Mouse (Mus musculus): ENCODE data around the gene Pde8b. TPM values are rescaled to one million over a fixed set of nuclear protein-coding genes. Genes with fewer than 3 reads are reported as not detected.
A peak's percentile ranks its signal among the peaks of the same experiment; 100 is the strongest.
"Not testable (repeated sequence)": the region's sequence is repeated elsewhere in the genome, so short reads cannot be mapped to it uniquely, and the experiment has no call there.

Gene Pde8b
- polyA plus RNA-seq, 1 experiment, result 46.6 TPM

- peak; percentile 17 to 40 for DNase-seq (ENCODE audit: extremely low spot score in 1 of 2, low spot score in 1 of 2)
Observed at GRCm38 (mm10) chr13:95222569-95223426, 27.3 kb downstream of the Pde8b start.

- DNase-seq (ENCODE audit: extremely low spot score in 1 of 2, low spot score in 1 of 2), result peak in 1 of 2 experiments; percentile 45
Observed at GRCm38 (mm10) chr13:95221882-95222568, 28.1 kb downstream of the Pde8b start.

GRCm38 (mm10) chr13:95215661-95216170 is 34.4 kb downstream of the Pde8b start:
- DNase-seq (ENCODE audit: extremely low spot score in 1 of 2, low spot score in 1 of 2), result not testable (repeated sequence)

- no peak for DNase-seq (ENCODE audit: extremely low spot score in 1 of 2, low spot score in 1 of 2)
Observed at GRCm38 (mm10) chr13:95212320-95212719, 37.8 kb downstream of the Pde8b start.

- not testable (repeated sequence) for DNase-seq (ENCODE audit: extremely low spot score in 1 of 2, low spot score in 1 of 2)
Observed at GRCm38 (mm10) chr13:95207301-95207700, 42.8 kb downstream of the Pde8b start.

GRCm38 (mm10) chr13:95202151-95202758 is 47.9 kb downstream of the Pde8b start:
- peak in 1 of 2 experiments; percentile 48 for DNase-seq (ENCODE audit: extremely low spot score in 1 of 2, low spot score in 1 of 2)

GRCm38 (mm10) chr13:95200817-95201216 is 49.3 kb downstream of the Pde8b start:
- peak in 1 of 2 experiments; percentile 28 for DNase-seq (ENCODE audit: extremely low spot score in 1 of 2, low spot score in 1 of 2)

- no peak for DNase-seq (ENCODE audit: extremely low spot score in 1 of 2, low spot score in 1 of 2)
Observed at GRCm38 (mm10) chr13:95200036-95200435, 50.1 kb downstream of the Pde8b start.

- DNase-seq (ENCODE audit: extremely low spot score in 1 of 2, low spot score in 1 of 2), result peak in 1 of 2 experiments; percentile 38
Observed at GRCm38 (mm10) chr13:95196106-95196705, 53.9 kb downstream of the Pde8b start.

GRCm38 (mm10) chr13:95191951-95192350 is 58.2 kb downstream of the Pde8b start:
- no peak for DNase-seq (ENCODE audit: extremely low spot score in 1 of 2, low spot score in 1 of 2)

- no peak for DNase-seq (ENCODE audit: extremely low spot score in 1 of 2, low spot score in 1 of 2)
Observed at GRCm38 (mm10) chr13:95189111-95189510, 61.0 kb downstream of the Pde8b start.

GRCm38 (mm10) chr13:95187153-95187665 is 62.9 kb downstream of the Pde8b start:
- no peak for DNase-seq (ENCODE audit: extremely low spot score in 1 of 2, low spot score in 1 of 2)

GRCm38 (mm10) chr13:95186741-95187035 is 63.4 kb downstream of the Pde8b start:
- DNase-seq (ENCODE audit: extremely low spot score in 1 of 2, low spot score in 1 of 2), result no peak

GRCm38 (mm10) chr13:95185891-95186740 is 64.0 kb downstream of the Pde8b start:
- no peak for DNase-seq (ENCODE audit: extremely low spot score in 1 of 2, low spot score in 1 of 2)

- DNase-seq (ENCODE audit: extremely low spot score in 1 of 2, low spot score in 1 of 2), result no peak
Observed at GRCm38 (mm10) chr13:95183686-95184085, 66.5 kb downstream of the Pde8b start.

GRCm38 (mm10) chr13:95180208-95180607 is 69.9 kb downstream of the Pde8b start:
- no peak for DNase-seq (ENCODE audit: extremely low spot score in 1 of 2, low spot score in 1 of 2)

GRCm38 (mm10) chr13:95177326-95177725 is 72.8 kb downstream of the Pde8b start:
- peak in 1 of 2 experiments; percentile 53 for DNase-seq (ENCODE audit: extremely low spot score in 1 of 2, low spot score in 1 of 2)

- no peak for DNase-seq (ENCODE audit: extremely low spot score in 1 of 2, low spot score in 1 of 2)
Observed at GRCm38 (mm10) chr13:95176399-95176798, 73.7 kb downstream of the Pde8b start.

- DNase-seq (ENCODE audit: extremely low spot score in 1 of 2, low spot score in 1 of 2), result peak in 1 of 2 experiments; percentile 54
Observed at GRCm38 (mm10) chr13:95174253-95174652, 75.9 kb downstream of the Pde8b start.

- DNase-seq (ENCODE audit: extremely low spot score in 1 of 2, low spot score in 1 of 2), result no peak
Observed at GRCm38 (mm10) chr13:95172346-95172745, 77.8 kb downstream of the Pde8b start.

Measured in frontal cortex, adult 2 months (tissue).